Mouse (Mus musculus): ENCODE measurements around the gene Rassf6. TPM values are rescaled to one million over a fixed set of nuclear protein-coding genes. Genes with fewer than 3 reads are reported as not detected.

Gene Rassf6
- polyA plus RNA-seq, 1 experiment from 2014 or later = 0.87 TPM

GRCm38 (mm10) chr5:90565205-90565604 lies 75.3 kb downstream of the Rassf6 start:
- Histone ChIP-seq H3K27ac (no peak overlapping the region), H3K4me3 (no peak overlapping the region), H3K9me3 (no peaks in the 10 kb centered on the region), H3K27me3 (no peaks in the 10 kb centered on the region), H3K4me2 (replicated peaks) (no peak overlapping the region), H3K36me3 (no peaks in the 10 kb centered on the region), H3K9ac (no peak overlapping the region), H3K4me1 (no peaks in the 10 kb centered on the region)
- no peak for ATAC-seq (ENCODE audit: insufficient number of reproducible peaks, insufficient read depth, low FRiP score, low TSS enrichment)
- 78% methylated on average over 6 of the region's 6 CpGs for WGBS

- Histone ChIP-seq H3K4me3 (no peak overlapping the region), H3K4me2 (replicated peaks) (no peak overlapping the region), H3K36me3 (no peaks in the 10 kb centered on the region), H3K27ac (no peak overlapping the region), H3K9ac (no peak overlapping the region), H3K27me3 (no peaks in the 10 kb centered on the region), H3K9me3 (no peaks in the 10 kb centered on the region), H3K4me1 (no peaks in the 10 kb centered on the region)
- ATAC-seq (ENCODE audit: insufficient number of reproducible peaks, insufficient read depth, low FRiP score, low TSS enrichment) = no peak
- 87% methylated on average over 4 of the region's 4 CpGs for WGBS
Measured at GRCm38 (mm10) chr5:90564161-90564560, 76.3 kb downstream of the Rassf6 start.

GRCm38 (mm10) chr5:90562880-90563279 lies 77.6 kb downstream of the Rassf6 start:
- Histone ChIP-seq H3K27me3 (no peaks in the 10 kb centered on the region), H3K4me2 (replicated peaks) (no peak overlapping the region), H3K36me3 (no peaks in the 10 kb centered on the region), H3K9ac (no peak overlapping the region), H3K4me1 (no peaks in the 10 kb centered on the region), H3K27ac (no peak overlapping the region), H3K9me3 (no peaks in the 10 kb centered on the region), H3K4me3 (no peak overlapping the region)
- 87% methylated on average over 4 of the region's 4 CpGs for WGBS
- ATAC-seq (ENCODE audit: insufficient number of reproducible peaks, insufficient read depth, low FRiP score, low TSS enrichment) = no peak

DNA sequence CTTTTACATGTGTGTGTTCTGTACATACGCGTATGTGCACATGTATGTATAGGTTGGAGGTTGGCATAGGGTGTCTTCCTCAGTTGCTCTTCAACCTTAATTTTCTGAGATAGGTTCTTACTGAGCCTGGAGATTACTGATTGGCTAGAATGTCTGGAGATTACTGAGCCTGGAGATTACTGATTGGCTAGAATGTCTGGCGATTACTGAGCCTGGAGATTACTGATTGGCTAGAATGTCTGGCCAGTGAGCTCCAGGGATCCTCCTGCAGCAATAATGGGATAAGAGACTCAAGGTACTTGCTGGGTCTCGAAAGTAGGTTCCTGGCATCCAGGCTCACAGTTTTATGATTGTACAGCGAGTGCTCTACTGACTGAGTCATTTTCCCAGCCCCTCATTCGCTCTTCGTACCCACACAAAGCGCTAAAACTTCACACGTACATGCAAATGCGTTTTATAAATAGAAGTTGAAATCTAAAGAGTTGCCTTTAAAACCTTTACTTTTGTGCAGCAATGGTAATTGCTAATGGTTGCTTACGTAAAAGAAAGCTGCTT lies 78.7 kb downstream of the Rassf6 start:
- H3K4me2 ChIP-seq (replicated peaks) = no peak overlapping the region
- no peak overlapping the region for H3K9ac ChIP-seq
- no peaks in the 10 kb centered on the region for H3K9me3 ChIP-seq
- H3K27me3 ChIP-seq = no peaks in the 10 kb centered on the region
- no peak overlapping the region for H3K27ac ChIP-seq
- H3K4me3 ChIP-seq = no peak overlapping the region
- no peaks in the 10 kb centered on the region for H3K36me3 ChIP-seq
- no peak for ATAC-seq (ENCODE audit: insufficient number of reproducible peaks, insufficient read depth, low FRiP score, low TSS enrichment)
- 93% methylated on average over 11 of the region's 11 CpGs for WGBS
- no peaks in the 10 kb centered on the region for H3K4me1 ChIP-seq

GRCm38 (mm10) chr5:90560743-90561142 lies 79.7 kb downstream of the Rassf6 start, which contains the start of gene 5830473C10Rik:
5830473C10Rik (plus strand) TSS chr5:90561107.
- Histone ChIP-seq H3K27me3 (no peaks in the 10 kb centered on the region), H3K4me1 (no peaks in the 10 kb centered on the region), H3K27ac (no peak within 1 kb of the TSS), H3K4me3 (no peak within 1 kb of the TSS), H3K4me2 (replicated peaks) (no peak within 1 kb of the TSS), H3K9me3 (no peaks in the 10 kb centered on the region), H3K9ac (no peak within 1 kb of the TSS), H3K36me3 (no peaks in the 10 kb centered on the region)
- WGBS = 90% methylated on average over 6 of the region's 6 CpGs
- no peak for ATAC-seq (ENCODE audit: insufficient number of reproducible peaks, insufficient read depth, low FRiP score, low TSS enrichment)

DNA sequence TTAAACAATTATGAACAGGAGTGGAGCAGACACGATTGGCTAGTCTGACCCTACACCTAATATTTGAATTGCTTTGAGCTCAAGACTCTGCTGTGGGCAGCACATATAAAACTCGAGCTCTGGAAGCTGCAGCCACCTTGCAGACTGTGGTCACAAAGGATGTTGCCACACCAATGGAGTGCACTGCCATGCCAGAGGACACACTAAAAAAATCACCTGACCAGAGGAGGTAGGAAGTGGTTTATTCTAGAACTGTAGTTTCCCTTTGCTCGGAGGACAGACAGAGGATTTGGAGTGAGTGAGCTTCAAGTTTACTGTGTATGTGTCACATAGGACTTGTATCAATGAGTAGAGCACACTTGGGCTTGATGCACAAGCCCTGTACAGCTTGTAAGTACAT lies 84.4 kb downstream of the Rassf6 start:
- WGBS = 72% methylated on average over 3 of the region's 3 CpGs

More for the DNA sequence above, 84.4 kb downstream of the Rassf6 start:
- Histone ChIP-seq H3K4me2 (replicated peaks) (no peak overlapping the region), H3K27ac (no peak overlapping the region), H3K4me1 (no peaks in the 10 kb centered on the region), H3K36me3 (no peaks in the 10 kb centered on the region), H3K4me3 (no peak overlapping the region), H3K27me3 (no peaks in the 10 kb centered on the region), H3K9ac (no peak overlapping the region), H3K9me3 (no peaks in the 10 kb centered on the region)
- ATAC-seq (ENCODE audit: insufficient number of reproducible peaks, insufficient read depth, low FRiP score, low TSS enrichment) = no peak

Other genes with a start within 250 kb of the Rassf6 start
- gene Alb, start 179.8 kb downstream of the Rassf6 start, polyA plus RNA-seq (2016; fragmentation: Nextera tagmentation; extraction: Ambion mirVana) = 0.39 and 0.65 TPM in 2 replicates
- 3.1 and 3.2 TPM in 2 replicates for gene Afp, start 149.9 kb downstream of the Rassf6 start, polyA plus RNA-seq (2016; fragmentation: Nextera tagmentation; extraction: Ambion mirVana)
- gene Afm, start 121.7 kb downstream of the Rassf6 start, polyA plus RNA-seq (2016; fragmentation: Nextera tagmentation; extraction: Ambion mirVana) = not detected in 2 replicates
- gene 5830473C10Rik, start 79.5 kb downstream of the Rassf6 start, polyA plus RNA-seq (2016; fragmentation: Nextera tagmentation; extraction: Ambion mirVana) = 0.13 TPM in 1 of 2 replicates, not detected in the other
- 1.1 and 2.7 TPM in 2 replicates for gene Cxcl5, start 118.7 kb upstream of the Rassf6 start, polyA plus RNA-seq (2016; fragmentation: Nextera tagmentation; extraction: Ambion mirVana)
- 11.2 and 12.6 TPM in 2 replicates for gene Ppbp, start 127.9 kb upstream of the Rassf6 start, polyA plus RNA-seq (2016; fragmentation: Nextera tagmentation; extraction: Ambion mirVana)
- 56.6 and 62.9 TPM in 2 replicates for gene Pf4, start 131.8 kb upstream of the Rassf6 start, polyA plus RNA-seq (2016; fragmentation: Nextera tagmentation; extraction: Ambion mirVana)
- 0.31 and 0.59 TPM in 2 replicates for gene Cxcl3, start 145.4 kb upstream of the Rassf6 start, polyA plus RNA-seq (2016; fragmentation: Nextera tagmentation; extraction: Ambion mirVana)
- gene Cxcl15, start 153.9 kb upstream of the Rassf6 start, polyA plus RNA-seq (2016; fragmentation: Nextera tagmentation; extraction: Ambion mirVana) = 0.24 TPM in 1 of 2 replicates, not detected in the other